Mouse (Mus musculus): ENCODE data around the gene Sst. TPM values are rescaled to one million over a fixed set of nuclear protein-coding genes. Genes with fewer than 3 reads are reported as not detected.
"Not testable (repeated sequence)": the region's sequence is repeated elsewhere in the genome, so short reads cannot be mapped to it uniquely, and the experiment has no call there.

The Sst gene
- 242 and 252 TPM in 2 replicates for polyA plus RNA-seq (2015; fragmentation: Nextera tagmentation; extraction: Ambion mirVana)

DNA sequence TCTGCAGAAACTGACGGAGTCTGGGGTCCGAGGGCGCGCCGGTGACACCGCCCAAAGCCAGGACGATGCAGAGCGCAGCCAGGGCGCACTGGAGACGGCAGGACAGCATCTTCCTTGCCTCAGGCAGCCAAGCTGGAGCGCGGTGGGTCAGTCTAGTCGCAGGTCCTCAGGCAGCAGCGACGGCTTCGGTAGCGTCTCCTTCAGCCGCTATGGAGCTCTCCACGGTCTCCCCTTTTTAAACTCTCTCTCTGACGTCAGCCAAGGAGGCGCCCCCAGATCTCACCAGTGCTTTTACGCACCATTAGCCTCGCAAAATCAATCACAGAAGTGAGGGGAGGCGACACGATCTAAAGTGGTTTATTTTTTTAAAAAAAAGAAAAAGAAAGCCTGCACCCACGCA is at the start of gene Sst:
Gene Sst, minus strand, starts transcription at position 323 of the 400 bp plus-strand sequence.
- peaks cover 31% of the 10 kb centered on the region for H3K4me1 ChIP-seq (replicated peaks)
- peak within 1 kb of the TSS; percentile 40 for H3K4me3 ChIP-seq
- 5% methylated on average over 26 of the region's 26 CpGs for WGBS
- no peaks in the 10 kb centered on the region for H3K36me3 ChIP-seq
- H3K9ac ChIP-seq: peak within 1 kb of the TSS; percentile 53
- peaks cover 41% of the 10 kb centered on the region for H3K27me3 ChIP-seq
- peak within 1 kb of the TSS; percentile 57 for H3K4me2 ChIP-seq
- H3K9me3 ChIP-seq: no peaks in the 10 kb centered on the region
- peak; percentile 53 for ATAC-seq (ENCODE audit: low FRiP score)
- H3K27ac ChIP-seq: 0 out of 2 replicates have a peak within 1 kb of the TSS, but pooled peaks have one; percentile 15

- no peak for ATAC-seq (ENCODE audit: low FRiP score)
- H3K4me3 ChIP-seq: no peak overlapping the region
- no peak overlapping the region for H3K9ac ChIP-seq
- H3K4me2 ChIP-seq: no peak overlapping the region
- H3K27ac ChIP-seq: no peak overlapping the region
- 85% methylated on average over 2 of the region's 2 CpGs for WGBS
- H3K27me3 ChIP-seq: no peaks in the 10 kb centered on the region
- no peaks in the 10 kb centered on the region for H3K4me1 ChIP-seq (replicated peaks)
- no peaks in the 10 kb centered on the region for H3K36me3 ChIP-seq
- no peaks in the 10 kb centered on the region for H3K9me3 ChIP-seq
Observed at GRCm38 (mm10) chr16:23934397-23934796, 43.6 kb upstream of the Sst start.

GRCm38 (mm10) chr16:23932294-23932693 is 41.5 kb upstream of the Sst start, which contains the start of gene Rtp2:
Rtp2 (minus strand) TSS chr16:23932394.
- WGBS: 78% methylated on average over 11 of the region's 11 CpGs
- Histone ChIP-seq H3K4me3 (no peak within 1 kb of the TSS), H3K27me3 (no peaks in the 10 kb centered on the region), H3K9ac (no peak within 1 kb of the TSS), H3K36me3 (no peaks in the 10 kb centered on the region), H3K27ac (no peak within 1 kb of the TSS), H3K4me1 (replicated peaks) (no peaks in the 10 kb centered on the region), H3K9me3 (no peaks in the 10 kb centered on the region), H3K4me2 (no peak within 1 kb of the TSS)
- ATAC-seq (ENCODE audit: low FRiP score): no peak

DNA sequence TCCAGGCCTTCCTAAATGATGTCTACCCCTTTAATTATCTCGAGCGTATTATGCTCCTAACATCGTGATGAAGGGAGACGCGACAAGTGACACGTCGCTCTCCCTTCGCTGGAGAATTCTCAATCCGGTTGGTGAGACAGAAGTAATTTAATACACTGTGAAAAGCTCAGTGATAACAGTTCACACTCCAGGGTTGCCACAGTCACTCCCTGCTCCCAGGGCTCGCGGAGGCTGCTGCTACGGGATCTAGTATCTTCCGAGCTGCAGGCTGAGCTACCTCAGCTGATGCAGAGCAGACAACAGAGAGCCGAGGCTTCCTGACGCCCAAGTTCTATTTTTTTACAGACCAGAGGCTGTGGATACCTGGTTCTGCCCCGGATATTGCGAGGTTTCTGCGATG is 40.5 kb upstream of the Sst start:
- H3K27me3 ChIP-seq: no peaks in the 10 kb centered on the region
- H3K9me3 ChIP-seq: no peaks in the 10 kb centered on the region
- H3K9ac ChIP-seq: no peak overlapping the region
- H3K4me3 ChIP-seq: no peak overlapping the region
- H3K4me1 ChIP-seq (replicated peaks): no peaks in the 10 kb centered on the region
- no peak overlapping the region for H3K4me2 ChIP-seq
- H3K27ac ChIP-seq: no peak overlapping the region
- ATAC-seq (ENCODE audit: low FRiP score): no peak
- WGBS: 79% methylated on average over 18 of the region's 18 CpGs
- H3K36me3 ChIP-seq: no peaks in the 10 kb centered on the region

- Histone ChIP-seq H3K9ac (no peak overlapping the region), H3K4me2 (no peak overlapping the region), H3K36me3 (no peaks in the 10 kb centered on the region), H3K9me3 (no peaks in the 10 kb centered on the region), H3K27ac (no peak overlapping the region), H3K4me1 (replicated peaks) (no peaks in the 10 kb centered on the region), H3K27me3 (no peaks in the 10 kb centered on the region), H3K4me3 (no peak overlapping the region)
- 85% methylated on average over 3 of the region's 3 CpGs for WGBS
- ATAC-seq (ENCODE audit: low FRiP score): no peak
Observed at GRCm38 (mm10) chr16:23930426-23931073, 39.8 kb upstream of the Sst start.

GRCm38 (mm10) chr16:23927301-23928114 is 36.8 kb upstream of the Sst start:
- Histone ChIP-seq H3K9me3 (no peaks in the 10 kb centered on the region), H3K4me2 (no peak overlapping the region), H3K9ac (no peak overlapping the region), H3K27ac (no peak overlapping the region), H3K36me3 (no peaks in the 10 kb centered on the region), H3K4me1 (replicated peaks) (no peaks in the 10 kb centered on the region), H3K4me3 (no peak overlapping the region), H3K27me3 (no peaks in the 10 kb centered on the region)
- WGBS: 94% methylated on average over 33 of the region's 33 CpGs
- ATAC-seq (ENCODE audit: low FRiP score): no peak

GRCm38 (mm10) chr16:23922906-23923305 is 32.1 kb upstream of the Sst start:
- Histone ChIP-seq H3K9me3 (no peaks in the 10 kb centered on the region), H3K27ac (no peak overlapping the region), H3K4me2 (no peak overlapping the region), H3K4me3 (no peak overlapping the region), H3K4me1 (replicated peaks) (no peaks in the 10 kb centered on the region), H3K9ac (no peak overlapping the region), H3K27me3 (no peaks in the 10 kb centered on the region), H3K36me3 (no peaks in the 10 kb centered on the region)
- 94% methylated on average over 1 of the region's 1 CpGs for WGBS
- ATAC-seq (ENCODE audit: low FRiP score): no peak

- H3K4me3 ChIP-seq: no peak overlapping the region
- no peak overlapping the region for H3K27ac ChIP-seq
- no peaks in the 10 kb centered on the region for H3K4me1 ChIP-seq (replicated peaks)
- H3K9me3 ChIP-seq: no peaks in the 10 kb centered on the region
- H3K36me3 ChIP-seq: no peaks in the 10 kb centered on the region
- H3K4me2 ChIP-seq: no peak overlapping the region
- no peak for ATAC-seq (ENCODE audit: low FRiP score)
- H3K27me3 ChIP-seq: no peaks in the 10 kb centered on the region
- 76% methylated on average over 5 of the region's 5 CpGs for WGBS
- H3K9ac ChIP-seq: no peak overlapping the region
Observed at GRCm38 (mm10) chr16:23921697-23922096, 30.9 kb upstream of the Sst start.

GRCm38 (mm10) chr16:23919418-23919817 is 28.7 kb upstream of the Sst start:
- WGBS: 85% methylated on average over 2 of the region's 2 CpGs

DNA sequence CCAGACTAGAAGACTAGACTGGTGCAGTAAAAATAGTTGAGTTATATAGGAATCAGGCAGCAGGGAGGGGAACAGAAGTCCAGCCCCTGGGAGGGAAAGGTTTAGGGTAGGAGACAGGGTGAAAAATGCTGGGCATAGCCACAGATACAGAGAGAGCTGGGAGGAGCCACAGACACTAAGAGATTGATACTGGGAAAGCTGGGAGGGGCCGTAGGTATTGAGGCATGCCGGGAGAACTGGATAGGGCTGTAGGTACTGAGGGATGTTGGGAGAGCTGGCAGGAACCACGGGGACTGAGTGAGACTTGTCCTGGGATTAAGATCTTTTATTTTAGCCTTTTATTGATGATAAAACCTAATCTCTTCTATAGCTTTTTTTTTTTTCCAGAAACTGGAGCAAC is 22.6 kb upstream of the Sst start:
- Histone ChIP-seq H3K27ac (no peak overlapping the region), H3K36me3 (no peaks in the 10 kb centered on the region), H3K9ac (no peak overlapping the region), H3K4me2 (no peak overlapping the region), H3K4me1 (replicated peaks) (peaks cover 5% of the 10 kb centered on the region; the same call in 1 of the 2 replicates), H3K9me3 (no peaks in the 10 kb centered on the region), H3K4me3 (no peak overlapping the region), H3K27me3 (no peaks in the 10 kb centered on the region)
- WGBS: 66% methylated on average over 3 of the region's 3 CpGs
- no peak for ATAC-seq (ENCODE audit: low FRiP score)

More at GRCm38 (mm10) chr16:23919418-23919817, 28.7 kb upstream of the Sst start:
- H3K36me3 ChIP-seq: no peaks in the 10 kb centered on the region
- H3K9ac ChIP-seq: no peak overlapping the region
- H3K27ac ChIP-seq: no peak overlapping the region
- no peak overlapping the region for H3K4me2 ChIP-seq
- H3K4me1 ChIP-seq (replicated peaks): no peaks in the 10 kb centered on the region
- no peak for ATAC-seq (ENCODE audit: low FRiP score)
- H3K27me3 ChIP-seq: no peaks in the 10 kb centered on the region
- no peak overlapping the region for H3K4me3 ChIP-seq
- H3K9me3 ChIP-seq: no peaks in the 10 kb centered on the region

- H3K9me3 ChIP-seq: no peaks in the 10 kb centered on the region
- no peak overlapping the region for H3K4me2 ChIP-seq
- no peak overlapping the region for H3K9ac ChIP-seq
- H3K36me3 ChIP-seq: no peaks in the 10 kb centered on the region
- H3K27me3 ChIP-seq: no peaks in the 10 kb centered on the region
- H3K4me1 ChIP-seq (replicated peaks): peaks cover 5% of the 10 kb centered on the region; the same call in 1 of the 2 replicates
- H3K27ac ChIP-seq: no peak overlapping the region
- H3K4me3 ChIP-seq: no peak overlapping the region
- WGBS: 87% methylated on average over 13 of the region's 13 CpGs
- ATAC-seq (ENCODE audit: low FRiP score): no peak
Observed at GRCm38 (mm10) chr16:23912741-23913140, 22.0 kb upstream of the Sst start.

DNA sequence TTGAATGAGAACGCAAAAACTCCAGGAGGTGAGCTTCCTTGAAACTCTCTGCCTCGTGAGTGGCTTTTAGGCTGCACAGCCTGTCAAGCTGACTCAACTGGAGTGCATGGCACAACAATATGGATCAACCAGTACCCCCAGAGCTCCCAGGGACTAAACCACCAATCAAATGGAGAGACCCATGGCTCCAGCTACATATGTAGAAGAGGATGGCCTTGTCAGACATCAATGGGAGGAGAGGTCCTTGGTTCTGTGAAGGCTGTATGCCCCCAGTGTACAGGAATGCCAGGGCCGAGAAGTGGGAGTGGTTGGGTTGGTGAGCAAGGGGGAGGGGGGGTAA is 18.2 kb upstream of the Sst start:
- 91% methylated on average over 3 of the region's 3 CpGs for WGBS
- not testable (repeated sequence) for H3K9ac ChIP-seq; H3K27me3 ChIP-seq; H3K36me3 ChIP-seq; H3K9me3 ChIP-seq; H3K27ac ChIP-seq; H3K4me3 ChIP-seq; H3K4me1 ChIP-seq (replicated peaks); H3K4me2 ChIP-seq; ATAC-seq (ENCODE audit: low FRiP score)

Data from hindbrain, embryonic 13.5 days (tissue).